Mouse (Mus musculus) adrenal gland (tissue): Measurements from ENCODE around the gene Syna.

Experiments used
- intact Hi-C: fragments of 180-260 bp; cut with DNase I; formaldehyde crosslinking; loops from one replicate; pipeline ENCODE4 v1.15.1; 2025
- long read RNA-seq, 2 experiments: library from polyadenylated mRNA; unstranded; transcript quantifications; one replicate each; pipeline ENCODE4 v2.0.0; 2020; ENCODE audit warnings: borderline replicate concordance in 1 of 2; ENCODE audit not compliant: insufficient replicate concordance in 1 of 2

The Syna gene
- long read RNA-seq, experiment 1: 0 reads
- long read RNA-seq, experiment 2: 0 reads

- intact Hi-C loops: no loop called here
These were observed at the start of gene Syna for GRCm38 (mm10) chr5:134560071-134560449. Gene Syna (minus strand): TSS chr5:134560171.

GRCm38 (mm10) chr5:134607121-134607520 lies 47.1 kb upstream of the Syna start:
- intact Hi-C loops: no loop called here

- intact Hi-C loops: no loop called here
These were observed 46.3 kb upstream of the Syna start for GRCm38 (mm10) chr5:134606314-134606713.

GRCm38 (mm10) chr5:134604376-134604775 lies 44.4 kb upstream of the Syna start:
- intact Hi-C loops: no loop called here

- intact Hi-C loops: no loop called here
These were observed 37.7 kb upstream of the Syna start for GRCm38 (mm10) chr5:134597711-134598110.

- intact Hi-C loops: no loop called here
These were observed 33.1 kb upstream of the Syna start for GRCm38 (mm10) chr5:134593093-134593492.

- intact Hi-C loops: no loop called here
These were observed 32.1 kb upstream of the Syna start for GRCm38 (mm10) chr5:134592026-134592581.

GRCm38 (mm10) chr5:134589900-134590299 lies 29.9 kb upstream of the Syna start:
- intact Hi-C loops: loop anchor here (5.0 kb wide), 1 partner anchor 32 kb away; no protein-coding TSS in a partner anchor

- intact Hi-C loops: loop anchor here (5.0 kb wide), 1 partner anchor 38 kb away; no protein-coding TSS in a partner anchor
These were observed 24.8 kb upstream of the Syna start for GRCm38 (mm10) chr5:134584798-134585197.

GRCm38 (mm10) chr5:134583884-134584213 lies 23.9 kb upstream of the Syna start:
- intact Hi-C loops: loop anchor here (2.0 kb wide), 1 partner anchor 77 kb away; no protein-coding TSS in a partner anchor

GRCm38 (mm10) chr5:134583006-134583883 lies 23.3 kb upstream of the Syna start:
- intact Hi-C loops: loop anchor here (2.0 kb wide), 1 partner anchor 76 kb away; no protein-coding TSS in a partner anchor

GRCm38 (mm10) chr5:134582221-134582907 lies 22.4 kb upstream of the Syna start:
- intact Hi-C loops: loop anchor here (2.0 kb wide), 1 partner anchor 76 kb away; no protein-coding TSS in a partner anchor

- intact Hi-C loops: no loop called here
These were observed 21.2 kb upstream of the Syna start, which contains the start of gene Rfc2 for GRCm38 (mm10) chr5:134581146-134581545. Gene Rfc2 (plus strand): TSS chr5:134581366.

- intact Hi-C loops: loop anchor here (5.0 kb wide), 1 partner anchor 37 kb away; no protein-coding TSS in a partner anchor
These were observed 19.2 kb upstream of the Syna start for GRCm38 (mm10) chr5:134579135-134579534.

GRCm38 (mm10) chr5:134577534-134577933 lies 17.6 kb upstream of the Syna start:
- intact Hi-C loops: loop anchor here (5.0 kb wide), 1 partner anchor 35 kb away; no protein-coding TSS in a partner anchor

GRCm38 (mm10) chr5:134576517-134577220 lies 16.7 kb upstream of the Syna start:
- intact Hi-C loops: loop anchor here (5.0 kb wide), 1 partner anchor 34 kb away; no protein-coding TSS in a partner anchor

- intact Hi-C loops: loop anchor here (5.0 kb wide), 1 partner anchor 34 kb away; no protein-coding TSS in a partner anchor
These were observed 15.9 kb upstream of the Syna start for GRCm38 (mm10) chr5:134575833-134576232.

GRCm38 (mm10) chr5:134572508-134573214 lies 12.7 kb upstream of the Syna start:
- intact Hi-C loops: no loop called here

GRCm38 (mm10) chr5:134571730-134572507 lies 11.9 kb upstream of the Syna start:
- intact Hi-C loops: no loop called here
